13 mouse cellular contexts compared by ENCODE assay signal in the genomic region with DNA sequence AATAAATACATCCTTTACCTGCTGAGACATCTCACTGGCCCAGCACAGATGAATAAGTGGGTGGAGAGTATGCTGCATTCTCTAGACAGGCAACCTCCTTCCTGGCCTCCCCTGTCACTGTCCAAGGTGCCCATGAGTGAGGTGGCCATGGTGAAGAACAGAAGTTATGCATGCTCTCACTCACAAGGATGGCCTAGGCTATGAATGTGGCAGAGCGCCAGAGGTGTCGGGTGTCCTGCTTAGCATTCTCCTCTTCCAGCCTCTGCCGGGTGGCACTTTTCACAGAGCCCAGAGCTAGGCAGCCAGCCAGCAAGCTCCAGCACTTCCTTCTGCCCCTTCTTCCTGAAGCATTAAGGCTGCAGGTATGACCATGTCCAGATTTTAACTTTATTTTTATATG. TPM values are rescaled to one million over a fixed set of nuclear protein-coding genes. Genes with fewer than 3 reads are reported as not detected.
DNase-seq lines count a peak whose midpoint lies in the region; ATAC-seq and TF ChIP-seq lines count a peak whose summit lies in the region.
"Had no signal": no experiment of that assay in that cellular context is flagged by ENCODE, and none has a peak within 500 bp of the region (broad histone marks: within the 10 kb centered on the region; RNA-seq: fewer than 3 reads in every experiment).

No protein-coding gene starts in this region.

- H3K9ac ChIP-seq in heart, postnatal 0 days (replicated peaks; ENCODE audit: low read depth, low read length) = no peak overlapping the region
- H3K9ac ChIP-seq in heart, embryonic 11.5 days (ENCODE audit: low read depth, low read length) = no peak overlapping the region
- no peak overlapping the region for H3K9ac ChIP-seq in midbrain, embryonic 14.5 days (replicated peaks; ENCODE audit: low read length)
- H3K9ac ChIP-seq: lung, embryonic 15.5 days had no signal

- no peaks in the 10 kb centered on the region for H3K27me3 ChIP-seq in heart, postnatal 0 days (ENCODE audit: control insufficient read depth, insufficient read depth, low read length)
- peaks cover 8% of the 10 kb centered on the region; the same call in 1 of the 2 replicates for H3K27me3 ChIP-seq in heart, embryonic 11.5 days (ENCODE audit: control insufficient read depth, insufficient read depth, low read length)
- no peaks in the 10 kb centered on the region for H3K27me3 ChIP-seq in midbrain, embryonic 14.5 days (ENCODE audit: control insufficient read depth, insufficient read depth, low read length)
- H3K27me3 ChIP-seq in midbrain, embryonic 10.5 days (ENCODE audit: low read depth, poor library complexity, severe bottlenecking) = peaks cover 20% of the 10 kb centered on the region

- no peak for TF ChIP-seq POLR2A in brain, embryonic 14.5 days (IDR thresholded peaks at IDR 0.05; ENCODE audit: borderline replicate concordance, extremely low read depth, insufficient read depth, insufficient read length, poor library complexity, severe bottlenecking)

- DNase-seq in heart, postnatal 0 days (ENCODE audit: low spot score) = no peak
- DNase-seq in midbrain, embryonic 14.5 days = peak; percentile 34
- DNase-seq in midbrain, embryonic 10.5 days (ENCODE audit: low spot score) = no peak
- peak; percentile 56 for DNase-seq in brain, embryonic 14.5 days (ENCODE audit: low read depth)
- peak; percentile 54 to 60 for DNase-seq in kidney, postnatal 36 days
- DNase-seq in layer of hippocampus, adult 8-10 months (ENCODE audit: low spot score in 2 of 2) = no peak
- no peak for DNase-seq in spleen, postnatal 14 days (ENCODE audit: low spot score in 2 of 2)

- no peaks in the 10 kb centered on the region for H3K9me3 ChIP-seq in heart, postnatal 0 days (replicated peaks; ENCODE audit: control insufficient read depth, low read length)
- no peaks in the 10 kb centered on the region for H3K9me3 ChIP-seq in heart, embryonic 11.5 days (replicated peaks; ENCODE audit: control insufficient read depth, low read length)
- no peaks in the 10 kb centered on the region for H3K9me3 ChIP-seq in midbrain, embryonic 14.5 days (ENCODE audit: control insufficient read depth, low read length)
- no peaks in the 10 kb centered on the region for H3K9me3 ChIP-seq in midbrain, embryonic 10.5 days (replicated peaks)
- H3K9me3 ChIP-seq: hindbrain, embryonic 10.5 days; lung, embryonic 15.5 days had no signal

- no peak for TF ChIP-seq EP300 in heart, postnatal 0 days (IDR thresholded peaks at IDR 0.05; ENCODE audit: low read depth)

- H3K4me3 ChIP-seq in heart, postnatal 0 days (ENCODE audit: low read depth, low read length) = no peak overlapping the region
- no peak overlapping the region for H3K4me3 ChIP-seq in heart, embryonic 11.5 days (ENCODE audit: low read depth, low read length)
- no peak overlapping the region for H3K4me3 ChIP-seq in midbrain, embryonic 14.5 days (replicated peaks; ENCODE audit: low read depth, low read length)
- H3K4me3 ChIP-seq in midbrain, embryonic 10.5 days = no peak overlapping the region
- H3K4me3 ChIP-seq: hindbrain, embryonic 10.5 days; lung, embryonic 15.5 days had no signal

- 1% methylated on average over 3 of the region's 3 CpGs for WGBS in heart, postnatal 0 days
- WGBS in heart, embryonic 11.5 days (ENCODE audit: insufficient replicate concordance) = 25% methylated on average over 3 of the region's 3 CpGs
- 27% methylated on average over 3 of the region's 3 CpGs for WGBS in midbrain, embryonic 14.5 days
- WGBS in midbrain, embryonic 10.5 days = 58% methylated on average over 3 of the region's 3 CpGs

- no peak for TF ChIP-seq CTCF in heart, postnatal 0 days (IDR thresholded peaks at IDR 0.05; ENCODE audit: low read depth)
- no peak for TF ChIP-seq CTCF in brain, embryonic 14.5 days (IDR thresholded peaks at IDR 0.05; ENCODE audit: borderline replicate concordance, extremely low read depth, insufficient read depth, insufficient read length)

- ATAC-seq in heart, postnatal 0 days (ENCODE audit: insufficient read depth, low read depth) = peak; percentile 47; the same call in 1 of the 2 replicates
- no peak for ATAC-seq in heart, embryonic 11.5 days (replicated peaks; ENCODE audit: insufficient number of reproducible peaks, low FRiP score, low TSS enrichment)
- no peak for ATAC-seq in midbrain, embryonic 14.5 days (ENCODE audit: low FRiP score, low TSS enrichment)
- ATAC-seq: forebrain, embryonic 14.5 days had no signal

- H3K4me1 ChIP-seq in heart, postnatal 0 days (ENCODE audit: control insufficient read depth, insufficient read depth) = no peaks in the 10 kb centered on the region
- H3K4me1 ChIP-seq in heart, embryonic 11.5 days (ENCODE audit: control insufficient read depth, insufficient read depth, low read length) = no peaks in the 10 kb centered on the region
- no peaks in the 10 kb centered on the region for H3K4me1 ChIP-seq in midbrain, embryonic 14.5 days (ENCODE audit: control insufficient read depth, insufficient read depth, low read length)
- peaks cover 17% of the 10 kb centered on the region for H3K4me1 ChIP-seq in midbrain, embryonic 10.5 days

- no peaks in the 10 kb centered on the region for H3K36me3 ChIP-seq in heart, postnatal 0 days (replicated peaks; ENCODE audit: control insufficient read depth, insufficient read depth, low read length)
- H3K36me3 ChIP-seq in heart, embryonic 11.5 days (ENCODE audit: control insufficient read depth, insufficient read depth, low read length) = no peaks in the 10 kb centered on the region
- H3K36me3 ChIP-seq in midbrain, embryonic 14.5 days (ENCODE audit: control insufficient read depth, insufficient read depth, low read length) = no peaks in the 10 kb centered on the region
- no peaks in the 10 kb centered on the region for H3K36me3 ChIP-seq in midbrain, embryonic 10.5 days
- H3K36me3 ChIP-seq: hindbrain, embryonic 10.5 days; lung, embryonic 15.5 days had no signal

- no peak overlapping the region for H3K27ac ChIP-seq in heart, postnatal 0 days (ENCODE audit: low read depth)
- no peak overlapping the region for H3K27ac ChIP-seq in heart, embryonic 11.5 days (ENCODE audit: low read depth, low read length)
- H3K27ac ChIP-seq in midbrain, embryonic 14.5 days (replicated peaks; ENCODE audit: low read depth, low read length) = no peak overlapping the region
- no peak overlapping the region for H3K27ac ChIP-seq in midbrain, embryonic 10.5 days (replicated peaks)
- H3K27ac ChIP-seq: hindbrain, embryonic 10.5 days; lung, embryonic 15.5 days had no signal

- no peak overlapping the region for H3K4me2 ChIP-seq in heart, postnatal 0 days (ENCODE audit: low read depth, low read length)
- H3K4me2 ChIP-seq in heart, embryonic 11.5 days = no peak overlapping the region
- H3K4me2 ChIP-seq in midbrain, embryonic 14.5 days (ENCODE audit: low read length) = no peak overlapping the region
- H3K4me2 ChIP-seq: lung, embryonic 15.5 days had no signal

RNA-seq across cellular contexts. Expression of a gene that starts 6.3 kb away (rescaled TPM):
- 16.5 and 26.3 TPM in 2 replicates for total RNA-seq in heart, postnatal 0 days (2014; rRNA removed; ENCODE audit: low replicate concordance)
- polyA plus RNA-seq in heart, postnatal 0 days (2015; fragmentation: Nextera tagmentation; extraction: Ambion mirVana) = 7.0 and 7.5 TPM in 2 replicates
- polyA plus RNA-seq in heart, embryonic 11.5 days (2014; fragmentation: Nextera tagmentation; extraction: Ambion mirVana) = 14.0 and 17.2 TPM in 2 replicates
- polyA plus RNA-seq in midbrain, embryonic 14.5 days (2014; fragmentation: Nextera tagmentation; extraction: Ambion mirVana) = 16.9 and 18.4 TPM in 2 replicates
- polyA plus RNA-seq in midbrain, embryonic 10.5 days (2016; fragmentation: Nextera tagmentation; extraction: Ambion mirVana) = 16.8 and 19.1 TPM in 2 replicates
- polyA plus RNA-seq in brain, embryonic 14.5 days (2012; rRNA removed) = 20.5 and 40.3 TPM in 2 replicates
- 10 to 100 TPM; 57.9 to 73.1 (median 65.4) TPM for total RNA-seq in layer of hippocampus, adult 8-10 months (2022)

RNA-seq across cellular contexts. Expression of a gene that starts 13.9 kb away (rescaled TPM):
- total RNA-seq in heart, postnatal 0 days (2014; rRNA removed; ENCODE audit: low replicate concordance) = 3.2 and 9.8 TPM in 2 replicates
- polyA plus RNA-seq in heart, postnatal 0 days (2015; fragmentation: Nextera tagmentation; extraction: Ambion mirVana) = 4.2 and 4.4 TPM in 2 replicates
- 1.1 and 2.2 TPM in 2 replicates for polyA plus RNA-seq in heart, embryonic 11.5 days (2014; fragmentation: Nextera tagmentation; extraction: Ambion mirVana)
- polyA plus RNA-seq in midbrain, embryonic 14.5 days (2014; fragmentation: Nextera tagmentation; extraction: Ambion mirVana) = 0.47 TPM in 1 of 2 replicates, not detected in the other
- polyA plus RNA-seq in midbrain, embryonic 10.5 days (2016; fragmentation: Nextera tagmentation; extraction: Ambion mirVana) = 0.37 and 0.39 TPM in 2 replicates
- 0.12 and 0.64 TPM in 2 replicates for polyA plus RNA-seq in brain, embryonic 14.5 days (2012; rRNA removed)
- total RNA-seq in layer of hippocampus, adult 8-10 months (2022) = 1 to 10 TPM in 1 of 4 experiments, under 1 TPM in 3; 0.31 to 1.4 (median 0.73) TPM
- polyA plus RNA-seq: forebrain, embryonic 14.5 days had no signal

RNA-seq across cellular contexts. Expression of a gene that starts 29.8 kb away (rescaled TPM):
- not detected in 2 replicates for total RNA-seq in heart, postnatal 0 days (2014; rRNA removed; ENCODE audit: low replicate concordance)
- 0.18 and 0.20 TPM in 2 replicates for polyA plus RNA-seq in heart, postnatal 0 days (2015; fragmentation: Nextera tagmentation; extraction: Ambion mirVana)
- 1.7 and 1.9 TPM in 2 replicates for polyA plus RNA-seq in heart, embryonic 11.5 days (2014; fragmentation: Nextera tagmentation; extraction: Ambion mirVana)
- polyA plus RNA-seq in midbrain, embryonic 14.5 days (2014; fragmentation: Nextera tagmentation; extraction: Ambion mirVana) = not detected in 2 replicates
- polyA plus RNA-seq in midbrain, embryonic 10.5 days (2016; fragmentation: Nextera tagmentation; extraction: Ambion mirVana) = 3.8 and 5.7 TPM in 2 replicates
- polyA plus RNA-seq in brain, embryonic 14.5 days (2012; rRNA removed) = 10.2 and 12.5 TPM in 2 replicates
- total RNA-seq in layer of hippocampus, adult 8-10 months (2022) = 10 to 100 TPM in 2 of 4 experiments, 1 to 10 TPM in 1, not detected in 1; 4.8 to 16.4 (median 11.3) TPM
- total RNA-seq: common myeloid progenitor, adult 5-6 weeks had no signal
- polyA plus RNA-seq: thymus, postnatal 0 days had no signal

RNA-seq across cellular contexts. Expression of a gene that starts 43.8 kb away (rescaled TPM):
- 0.80 TPM in 1 of 2 replicates, not detected in the other for total RNA-seq in heart, postnatal 0 days (2014; rRNA removed; ENCODE audit: low replicate concordance)
- 0.27 and 0.59 TPM in 2 replicates for polyA plus RNA-seq in heart, postnatal 0 days (2015; fragmentation: Nextera tagmentation; extraction: Ambion mirVana)
- polyA plus RNA-seq in heart, embryonic 11.5 days (2014; fragmentation: Nextera tagmentation; extraction: Ambion mirVana) = 1.4 and 1.5 TPM in 2 replicates
- 38.8 and 42.9 TPM in 2 replicates for polyA plus RNA-seq in midbrain, embryonic 14.5 days (2014; fragmentation: Nextera tagmentation; extraction: Ambion mirVana)
- 4.6 and 5.3 TPM in 2 replicates for polyA plus RNA-seq in midbrain, embryonic 10.5 days (2016; fragmentation: Nextera tagmentation; extraction: Ambion mirVana)
- polyA plus RNA-seq in brain, embryonic 14.5 days (2012; rRNA removed) = 34.1 and 45.1 TPM in 2 replicates
- total RNA-seq in layer of hippocampus, adult 8-10 months (2022) = 100 to 1,000 TPM in 3 of 4 experiments, 10 to 100 TPM in 1; 99.3 to 118 (median 106) TPM
- total RNA-seq: common myeloid progenitor, adult 5-6 weeks had no signal

RNA-seq across cellular contexts. Expression of a gene that starts 57.1 kb away (rescaled TPM):
- total RNA-seq in heart, postnatal 0 days (2014; rRNA removed; ENCODE audit: low replicate concordance) = 154 and 193 TPM in 2 replicates
- 294 and 295 TPM in 2 replicates for polyA plus RNA-seq in heart, postnatal 0 days (2015; fragmentation: Nextera tagmentation; extraction: Ambion mirVana)
- 307 and 329 TPM in 2 replicates for polyA plus RNA-seq in heart, embryonic 11.5 days (2014; fragmentation: Nextera tagmentation; extraction: Ambion mirVana)
- polyA plus RNA-seq in midbrain, embryonic 14.5 days (2014; fragmentation: Nextera tagmentation; extraction: Ambion mirVana) = 274 and 309 TPM in 2 replicates
- 308 and 311 TPM in 2 replicates for polyA plus RNA-seq in midbrain, embryonic 10.5 days (2016; fragmentation: Nextera tagmentation; extraction: Ambion mirVana)
- polyA plus RNA-seq in brain, embryonic 14.5 days (2012; rRNA removed) = 263 and 350 TPM in 2 replicates
- total RNA-seq in layer of hippocampus, adult 8-10 months (2022) = 100 to 1,000 TPM; 127 to 152 (median 135) TPM

Comparison
In these comparisons a context has a peak if more than half of its experiments do, and no peak if none do; other contexts are left out.
1. DNase-seq: peak in midbrain, embryonic 14.5 days (single experiment), brain, embryonic 14.5 days (single experiment) and kidney, postnatal 36 days (2 of 2); none in heart, postnatal 0 days (single experiment), midbrain, embryonic 10.5 days (single experiment), layer of hippocampus, adult 8-10 months (0 of 2) and spleen, postnatal 14 days (0 of 2).